Mouse (Mus musculus): Measurements from ENCODE around the gene Zfp654.
"Not testable (repeated sequence)": the region's sequence is repeated elsewhere in the genome, so short reads cannot be mapped to it uniquely, and the experiment has no call there.

Gene Zfp654

DNA sequence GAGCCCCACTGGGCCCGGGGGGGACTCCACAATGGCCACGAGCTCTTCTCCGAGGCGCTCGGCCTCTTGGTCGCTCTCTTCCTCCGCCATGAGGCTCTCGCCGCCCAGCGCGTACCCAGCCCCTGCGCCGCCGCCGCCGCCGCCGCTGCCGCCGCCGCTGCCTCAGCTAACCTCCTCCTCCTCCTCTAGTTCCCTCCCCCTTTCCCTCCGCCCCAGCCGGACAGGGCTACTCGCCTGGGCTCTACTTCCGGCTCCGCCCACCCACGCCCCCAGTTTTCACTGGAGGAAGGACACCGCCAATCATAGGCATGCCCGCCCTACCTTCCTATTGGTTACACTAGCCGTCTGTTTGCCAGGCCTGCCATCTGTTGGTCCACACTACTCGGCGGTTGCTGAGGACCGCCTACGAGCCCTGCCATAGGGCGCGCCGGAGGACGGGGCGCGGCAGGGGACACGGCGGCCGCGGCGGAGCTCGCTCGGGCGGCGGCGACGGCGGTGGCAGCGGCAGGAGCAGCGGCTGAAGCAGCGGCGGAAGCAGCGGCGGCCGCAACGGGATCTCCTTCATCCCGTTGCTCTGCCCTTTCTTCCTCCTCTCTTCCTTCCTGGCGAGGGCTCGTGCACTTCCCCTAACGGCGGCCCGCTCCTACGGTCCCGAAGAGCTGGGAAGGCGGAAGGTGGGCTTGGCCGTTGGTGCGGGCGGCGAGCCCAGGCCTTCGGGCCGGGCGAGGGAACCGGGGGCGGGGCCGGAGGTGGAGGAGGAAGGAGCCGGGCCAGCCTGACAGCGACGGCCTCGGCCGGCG, at the start of gene Zfp654, which contains the start of gene Cggbp1:
Zfp654 (minus strand) TSS at position 90 of the 800 bp plus-strand sequence.
Cggbp1 (plus strand) TSS at position 434 of the 800 bp plus-strand sequence.
- CTCF ChIA-PET = interaction anchor here (0.7 to 1.0 kb wide), 2 partner anchors 15 to 21 kb away, joined by 3 read pairs; no protein-coding TSS in a partner anchor

DNA sequence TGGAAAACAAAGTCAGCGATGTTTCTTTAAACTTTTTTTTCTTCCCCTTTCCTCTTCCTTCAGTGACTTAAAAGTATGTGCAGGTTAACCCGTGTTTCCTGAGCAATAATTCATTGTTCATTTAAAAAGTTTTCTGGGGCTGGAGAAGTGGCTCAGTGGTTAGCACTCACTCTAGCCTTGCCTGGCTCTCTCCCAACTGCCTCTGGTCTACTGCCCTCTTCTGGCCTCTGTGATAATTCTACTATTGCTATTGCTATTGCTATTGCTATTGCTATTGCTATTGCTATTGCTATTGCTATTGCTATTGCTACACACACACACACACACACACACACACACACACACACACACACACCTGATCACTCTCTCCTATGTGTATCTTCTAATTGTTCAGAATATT, 47.6 kb upstream of the Zfp654 start:
- CTCF ChIA-PET = interaction anchor here (0.9 kb wide), 1 partner anchor 22 kb away, joined by 7 read pairs; no protein-coding TSS in a partner anchor

DNA sequence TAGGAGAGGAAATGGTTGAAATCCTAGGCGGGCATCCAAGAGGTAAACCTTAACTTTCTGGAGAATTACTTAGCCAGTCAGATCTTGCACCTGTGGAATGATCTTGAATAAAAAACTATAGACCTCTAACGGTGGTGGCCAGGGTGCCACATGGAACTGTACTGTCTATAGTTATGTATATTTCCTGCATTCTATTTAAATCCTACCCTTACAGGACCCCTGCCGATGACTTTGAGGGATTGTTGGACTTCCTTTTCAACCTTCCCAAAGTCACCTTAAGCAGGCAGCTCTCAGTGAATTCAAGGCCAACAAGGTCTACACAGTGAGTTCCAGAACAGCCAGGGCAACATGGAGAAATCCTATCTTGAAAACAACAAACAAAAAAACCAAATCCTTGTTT, 38.0 kb upstream of the Zfp654 start:
- CTCF ChIA-PET = no interaction called here

GRCm38 (mm10) chr16:64885547-64885946, 34.1 kb upstream of the Zfp654 start:
- CTCF ChIA-PET = no interaction called here

DNA sequence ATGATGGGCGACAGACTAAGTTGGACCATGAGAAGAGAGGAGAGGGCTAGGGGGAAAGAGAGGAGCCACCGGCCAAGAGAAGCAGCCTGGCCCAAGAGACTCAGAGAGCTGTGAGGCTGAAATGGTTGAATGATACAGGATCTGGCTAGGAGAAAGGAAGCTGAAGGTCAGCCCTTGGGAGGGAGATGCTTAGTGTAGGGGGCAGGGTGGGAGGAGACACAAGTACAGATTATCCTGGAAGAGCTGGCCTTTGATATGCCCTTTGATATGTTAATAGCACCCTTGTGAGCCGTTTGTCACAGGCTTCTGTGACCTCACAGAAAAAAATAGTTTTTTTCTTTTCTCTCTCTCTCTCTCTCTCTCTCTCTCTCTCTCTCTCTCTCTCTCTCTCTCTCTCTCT, 33.7 kb upstream of the Zfp654 start:
- CTCF ChIA-PET = no interaction called here

DNA sequence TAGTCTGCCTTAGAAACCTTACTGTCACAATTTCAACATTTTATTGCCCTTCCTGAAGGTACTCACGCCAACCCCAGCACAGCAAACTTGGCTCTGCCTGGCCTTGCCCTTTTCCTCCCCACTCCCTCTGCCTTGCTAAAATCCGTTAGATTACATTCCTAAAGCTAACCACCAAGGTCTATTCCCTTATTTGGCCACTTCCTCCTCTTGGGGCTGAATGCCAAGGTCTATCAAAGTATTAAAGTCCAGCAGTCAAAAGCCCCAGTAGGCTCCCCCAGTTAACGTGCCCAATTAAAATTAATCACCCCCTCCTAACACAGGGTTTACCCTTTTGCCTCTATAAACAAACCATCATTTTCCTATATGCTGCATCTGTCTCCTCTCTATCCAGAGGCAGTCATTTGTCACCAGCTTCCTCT, 33.0 kb upstream of the Zfp654 start:
- CTCF ChIA-PET = no interaction called here

DNA sequence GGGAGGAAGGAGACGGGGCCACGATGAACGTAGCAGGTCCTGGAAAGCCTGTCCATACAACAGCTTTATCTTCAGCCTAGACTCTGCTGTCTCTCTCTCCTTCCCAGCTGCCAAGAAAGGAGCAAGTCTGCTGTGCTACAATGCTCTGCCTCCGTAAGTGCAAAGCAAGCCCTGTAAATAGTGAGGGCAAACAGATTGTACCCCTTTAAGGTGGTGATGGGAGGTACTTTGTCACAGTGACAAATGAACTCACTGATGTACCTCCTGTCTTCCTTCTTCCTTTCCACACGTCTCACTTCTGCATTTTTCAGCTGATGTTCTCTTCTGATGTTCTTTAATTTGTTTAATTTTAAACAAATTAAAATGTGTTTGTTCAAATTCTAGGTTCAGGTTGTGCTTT, 32.4 kb upstream of the Zfp654 start:
- CTCF ChIA-PET = no interaction called here

GRCm38 (mm10) chr16:64881442-64881841, 30.0 kb upstream of the Zfp654 start:
- CTCF ChIA-PET = interaction anchor here (0.6 kb wide), 1 partner anchor 162 kb away, joined by 3 read pairs; no protein-coding TSS in a partner anchor

- CTCF ChIA-PET = interaction anchor here (0.6 kb wide), 1 partner anchor 162 kb away, joined by 3 read pairs; no protein-coding TSS in a partner anchor
These were observed 29.5 kb upstream of the Zfp654 start for GRCm38 (mm10) chr16:64880986-64881385.

GRCm38 (mm10) chr16:64879735-64880134, 28.3 kb upstream of the Zfp654 start:
- CTCF ChIA-PET = interaction anchor here (0.6 kb wide), 1 partner anchor 643 kb away, joined by 4 read pairs; no protein-coding TSS in a partner anchor

DNA sequence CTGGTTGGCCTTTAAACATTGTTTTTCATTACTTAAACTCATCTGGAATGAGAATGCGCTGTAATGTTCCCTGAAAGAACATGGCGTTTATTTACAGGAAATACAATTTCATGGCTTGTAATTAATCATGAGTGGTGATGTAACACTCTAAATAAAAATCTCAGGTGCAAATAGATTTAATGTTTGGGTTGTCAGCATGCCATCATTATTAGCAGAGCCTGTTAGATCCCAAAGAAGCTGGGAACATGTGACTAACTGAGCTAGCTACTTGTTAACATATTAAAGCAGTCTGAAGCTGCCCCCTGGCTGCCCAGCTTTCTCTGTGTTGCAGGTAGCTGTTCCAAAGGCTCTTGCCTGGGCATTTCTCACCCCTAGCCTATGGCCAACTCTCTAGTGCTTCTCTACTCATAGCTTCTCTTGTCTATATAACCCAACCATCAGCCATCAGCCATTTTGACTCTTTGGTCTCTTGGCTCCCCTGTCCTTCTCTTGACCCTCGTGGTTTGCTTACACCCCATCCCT, 27.2 kb upstream of the Zfp654 start:
- CTCF ChIA-PET = no interaction called here

DNA sequence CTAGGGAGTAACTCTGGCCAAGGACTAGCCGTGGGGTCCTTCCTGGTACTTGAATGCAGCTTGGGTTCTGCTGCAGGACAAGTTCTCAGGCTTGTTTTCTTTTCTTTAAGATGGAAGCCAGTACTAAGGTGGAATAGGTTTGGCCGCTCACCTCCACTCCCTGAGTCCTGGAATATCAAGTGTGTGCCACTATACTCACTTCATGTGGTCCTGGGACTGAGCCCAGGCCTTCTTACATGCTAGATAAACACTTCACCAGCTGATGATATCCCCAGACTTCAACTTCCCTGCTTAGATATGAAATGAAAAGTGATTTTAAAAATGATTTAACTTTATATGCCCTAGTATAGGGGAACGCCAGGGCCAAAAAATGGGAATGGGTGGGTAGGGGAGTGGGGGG, 25.9 kb upstream of the Zfp654 start:
- CTCF ChIA-PET = interaction anchor here (1.2 kb wide), 1 partner anchor 21 kb away, joined by 7 read pairs; no protein-coding TSS in a partner anchor

DNA sequence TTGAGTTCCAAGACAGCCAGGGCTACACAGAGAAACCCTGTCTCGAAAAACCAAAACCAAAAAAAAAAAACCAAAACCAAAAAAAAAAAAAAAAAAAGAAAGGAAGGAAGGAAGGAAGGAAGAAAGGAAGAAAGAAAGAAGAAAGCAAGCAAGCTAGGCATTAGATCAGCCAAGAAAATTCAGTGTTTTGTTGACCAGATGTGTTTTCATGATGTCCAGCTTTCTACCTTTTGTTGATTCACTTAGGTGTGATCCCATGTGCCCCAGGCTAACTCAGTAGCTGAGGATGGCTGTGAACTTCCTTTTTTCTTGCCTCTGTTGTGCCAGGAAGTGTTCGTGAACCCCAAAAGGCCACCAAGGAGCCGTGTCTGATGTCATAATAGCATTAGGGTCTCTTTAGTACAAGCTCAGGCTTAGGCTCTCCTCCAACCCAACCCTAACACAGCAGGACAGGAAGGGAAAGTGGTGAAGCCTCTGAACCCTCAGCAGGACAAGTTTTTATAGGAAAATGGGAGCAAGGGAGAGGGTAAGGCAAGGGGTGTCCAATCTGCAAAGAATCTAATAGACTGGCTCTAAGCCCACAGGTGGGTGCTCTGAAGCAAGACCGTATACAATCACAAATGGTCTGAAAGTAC, 25.3 kb upstream of the Zfp654 start:
- CTCF ChIA-PET = interaction anchor here (1.2 kb wide), 1 partner anchor 22 kb away, joined by 7 read pairs; no protein-coding TSS in a partner anchor

DNA sequence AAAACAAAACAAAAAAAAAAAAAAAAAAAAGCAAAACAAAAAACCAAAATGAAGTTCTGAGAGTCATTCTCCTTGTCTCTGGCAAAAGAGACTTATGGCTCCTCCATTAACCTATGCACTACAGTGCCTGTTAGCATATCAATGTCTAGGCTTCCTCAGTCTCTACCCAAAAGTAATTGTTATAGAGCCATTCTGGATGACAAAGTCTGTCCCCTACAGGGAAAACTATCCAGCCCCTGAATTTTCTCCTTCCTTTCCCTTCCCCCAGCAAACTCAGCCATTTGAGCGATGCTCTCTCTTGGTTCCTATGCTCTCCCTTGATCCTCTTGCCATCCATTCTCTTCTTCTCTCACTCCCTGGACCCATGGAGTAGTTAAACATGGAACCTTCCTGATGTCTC, 24.4 kb upstream of the Zfp654 start:
- CTCF ChIA-PET = no interaction called here

DNA sequence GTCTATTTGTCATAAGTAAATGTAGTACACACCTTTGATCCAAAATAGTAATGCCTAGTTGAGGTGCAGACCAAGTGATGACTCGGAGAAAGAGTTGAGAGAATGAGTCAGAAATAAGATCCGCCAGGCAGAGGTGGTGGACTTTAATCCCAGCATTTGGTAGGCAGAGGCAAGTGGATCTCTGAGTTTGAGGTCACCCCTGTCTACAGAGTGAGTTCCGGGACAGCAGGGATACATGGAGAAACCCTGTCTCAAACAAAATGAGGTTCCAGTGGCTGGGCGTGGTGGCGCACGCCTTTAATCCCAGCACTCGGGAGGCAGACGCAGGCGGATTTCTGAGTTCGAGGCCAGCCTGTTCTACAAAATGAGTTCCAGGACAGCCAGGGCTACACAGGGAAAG, 23.9 kb upstream of the Zfp654 start:
- CTCF ChIA-PET = no interaction called here

GRCm38 (mm10) chr16:64873416-64874305, 22.2 kb upstream of the Zfp654 start:
- CTCF ChIA-PET = interaction anchor here (0.7 to 1.1 kb wide), 3 partner anchors 22 to 666 kb away, joined by 3 to 5 read pairs (median 4); partner anchors contain the start of gene Zfp654

DNA sequence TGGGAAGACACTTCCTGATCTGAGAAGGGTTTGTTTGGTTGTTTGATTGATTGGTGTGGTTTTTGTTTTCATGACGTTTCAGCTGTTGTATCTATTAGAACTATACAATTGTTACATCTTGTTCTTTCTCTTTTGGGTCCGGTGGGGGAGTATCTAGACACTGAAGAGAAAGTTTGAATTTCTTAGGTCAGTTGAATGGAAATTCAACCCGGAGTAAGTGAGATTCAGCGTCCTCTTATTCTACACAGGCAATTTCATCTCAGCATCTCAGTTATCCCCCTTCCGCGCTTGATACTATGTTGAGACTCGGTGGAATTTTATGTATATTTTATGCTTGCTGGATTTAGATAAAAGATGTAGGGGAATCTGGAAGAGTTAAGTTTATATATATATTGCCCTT, 21.4 kb upstream of the Zfp654 start:
- CTCF ChIA-PET = interaction anchor here (1.1 kb wide), 1 partner anchor 22 kb away, joined by 3 read pairs; the partner anchor contains the start of gene Zfp654

DNA sequence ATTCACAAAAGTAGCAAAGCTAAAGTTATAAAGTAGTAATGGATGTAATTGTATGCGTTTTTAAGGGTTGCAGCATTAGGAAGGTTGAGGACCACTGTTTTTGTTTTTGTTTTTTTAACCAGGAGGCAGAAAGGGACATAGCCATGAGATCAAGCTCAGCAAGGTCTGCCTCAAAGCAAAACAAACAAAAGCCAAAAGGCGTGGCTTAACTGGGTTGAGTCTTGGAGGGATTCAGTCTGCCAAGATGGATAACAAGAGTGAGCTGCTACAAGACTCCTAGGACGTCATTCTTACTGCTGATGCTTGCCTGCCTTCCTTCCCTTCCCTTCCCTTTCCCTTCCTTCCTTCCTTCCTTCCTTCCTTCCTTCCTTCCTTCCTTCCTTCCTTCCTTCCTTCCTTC, 20.8 kb upstream of the Zfp654 start:
- CTCF ChIA-PET = no interaction called here

DNA sequence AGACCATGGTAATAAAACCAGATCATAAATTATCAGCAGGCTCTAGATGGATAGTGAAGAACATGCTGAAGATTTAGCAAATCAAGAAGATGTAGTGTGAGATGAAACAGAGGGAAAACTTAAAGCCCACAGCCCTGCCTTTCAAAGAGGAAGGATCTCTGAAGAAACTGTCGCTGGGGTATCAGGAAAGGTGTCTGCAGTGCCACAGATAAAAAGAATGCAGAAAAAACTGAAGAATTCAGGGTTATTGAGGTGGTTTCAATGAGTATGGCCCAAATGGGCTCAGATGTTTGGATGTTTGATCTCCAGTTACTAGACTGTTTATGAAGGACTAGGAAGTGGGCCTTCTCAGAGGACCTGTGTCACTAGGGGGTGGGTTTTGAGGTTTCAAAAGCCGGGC, 18.2 kb upstream of the Zfp654 start:
- CTCF ChIA-PET = no interaction called here

- CTCF ChIA-PET = no interaction called here
These were observed 17.2 kb upstream of the Zfp654 start for GRCm38 (mm10) chr16:64868613-64869012.

GRCm38 (mm10) chr16:64865841-64866240, 14.4 kb upstream of the Zfp654 start:
- CTCF ChIA-PET = not testable (repeated sequence)
